Mouse (Mus musculus): Measurements from ENCODE around the gene Ribc2.

Ribc2 gene

GRCm38 (mm10) chr15:85179528-85180180 is 47.8 kb downstream of the Ribc2 start:
- no peak for DNase-seq

DNA sequence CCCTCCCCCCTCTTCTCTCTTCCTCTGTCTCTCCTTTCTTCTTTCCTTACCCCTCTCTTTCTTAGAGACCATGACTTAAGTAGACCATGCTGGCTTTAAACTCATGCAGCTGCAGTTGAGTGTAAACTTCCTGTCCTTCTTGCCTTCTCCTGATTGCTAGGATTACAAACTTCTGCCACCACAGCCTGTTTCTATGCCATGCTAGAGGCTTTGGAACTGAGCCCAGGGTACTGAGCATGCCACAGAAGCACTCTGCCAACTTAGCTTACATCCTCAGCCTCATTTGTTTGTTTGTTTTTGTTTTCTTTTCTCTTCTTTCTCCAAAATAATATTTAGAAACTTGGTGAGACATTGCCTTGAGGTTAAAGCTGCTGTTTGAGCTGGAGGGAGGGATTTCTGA is 48.5 kb downstream of the Ribc2 start:
- DNase-seq = no peak

DNA sequence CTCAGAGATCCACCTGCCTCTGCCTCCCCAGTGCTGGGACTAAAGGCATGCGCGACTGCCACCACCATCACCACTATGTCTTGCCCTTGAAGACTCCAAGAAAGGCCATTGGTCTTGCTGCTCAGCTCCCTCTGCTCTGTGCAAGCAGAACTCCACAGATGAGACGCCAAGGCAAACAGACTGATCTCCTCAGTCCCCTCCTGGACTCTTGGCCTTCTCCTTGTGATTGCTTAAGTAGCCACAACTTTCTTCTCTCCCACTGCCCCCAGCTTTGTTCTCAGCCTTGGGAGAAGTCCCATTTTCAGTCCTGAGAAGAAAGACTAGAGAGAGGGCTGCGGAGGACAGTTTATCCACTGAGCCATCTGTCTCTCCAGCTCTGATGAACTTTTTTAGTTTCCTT is 50.2 kb downstream of the Ribc2 start:
- DNase-seq = no peak

DNA sequence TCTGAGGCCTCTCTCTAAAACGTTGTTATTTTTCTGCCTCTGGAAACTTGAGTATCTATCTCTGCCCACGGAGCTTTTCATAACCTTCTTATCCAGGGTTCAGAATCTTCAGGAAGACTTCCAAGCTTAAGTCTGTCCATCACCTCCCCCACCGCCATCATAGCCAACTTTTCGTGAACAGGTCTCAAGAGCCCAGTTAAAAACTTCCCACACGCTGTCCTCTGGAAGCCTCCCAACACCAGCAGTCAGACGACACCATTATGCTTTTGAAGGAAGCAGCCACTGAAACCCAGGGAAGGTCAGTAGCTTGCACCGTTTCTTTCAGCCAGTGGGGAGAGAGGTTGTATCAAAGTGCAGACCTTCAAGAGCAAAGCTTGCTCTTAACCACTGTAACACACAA is 55.0 kb downstream of the Ribc2 start:
- DNase-seq = no peak

DNA sequence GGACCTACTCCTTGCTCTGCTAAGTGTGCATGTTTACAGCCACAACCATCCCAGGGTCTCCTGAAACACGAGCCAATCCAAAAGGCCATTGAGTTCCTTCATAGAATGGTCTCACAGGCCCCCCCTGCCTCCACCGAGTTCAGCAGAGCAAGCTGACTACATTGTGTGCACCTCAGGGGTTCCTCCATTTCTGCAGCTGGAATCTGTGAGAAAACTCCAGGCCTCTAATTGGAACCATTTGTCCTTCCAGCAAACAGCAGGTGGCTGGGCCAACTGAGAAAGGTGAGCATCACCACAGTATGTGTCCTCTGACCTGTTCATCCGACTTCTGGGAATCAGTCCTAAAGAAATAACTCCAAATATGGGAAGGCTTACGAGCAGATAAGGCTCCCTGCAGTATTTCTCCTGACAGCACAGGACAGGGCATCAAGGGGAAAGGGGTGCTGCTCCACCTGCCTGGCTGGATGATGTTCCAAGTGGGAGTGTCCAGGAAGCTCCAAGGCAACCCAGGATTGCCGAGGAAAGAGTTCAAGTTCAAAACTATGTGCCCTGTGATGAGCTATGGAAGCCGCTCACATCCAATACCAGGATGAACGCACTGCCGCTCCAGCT is 56.4 kb downstream of the Ribc2 start:
- DNase-seq = no peak

Data from retina, postnatal 1 day (tissue).